Mouse (Mus musculus): ENCODE measurements around the gene A630076J17Rik. TPM values are rescaled to one million over a fixed set of nuclear protein-coding genes. Genes with fewer than 3 reads are reported as not detected.

The A630076J17Rik gene
- total RNA-seq, 2 experiments from 2014 or later, result not detected

DNA sequence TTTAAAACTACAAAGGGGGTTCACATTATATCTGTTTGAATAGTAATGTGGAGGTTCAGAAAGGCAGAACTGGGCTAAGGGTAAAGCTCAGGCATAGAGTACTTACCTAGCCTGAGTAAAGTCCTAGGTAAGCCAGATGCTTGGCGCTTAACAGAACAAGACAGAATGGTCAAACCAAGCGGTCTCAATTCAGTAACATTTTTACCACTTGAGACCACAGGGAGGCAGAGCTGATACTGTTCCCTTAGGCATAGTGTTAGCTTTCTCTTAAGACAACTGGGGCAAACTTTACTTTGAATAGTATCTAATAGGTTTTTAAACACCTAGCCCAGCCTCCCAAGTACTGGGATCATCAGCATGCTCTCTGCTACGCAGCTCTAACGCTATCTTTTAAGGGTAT, 45.6 kb downstream of the A630076J17Rik start:
- no peak for DNase-seq (ENCODE audit: low spot score in 2 of 2)

DNA sequence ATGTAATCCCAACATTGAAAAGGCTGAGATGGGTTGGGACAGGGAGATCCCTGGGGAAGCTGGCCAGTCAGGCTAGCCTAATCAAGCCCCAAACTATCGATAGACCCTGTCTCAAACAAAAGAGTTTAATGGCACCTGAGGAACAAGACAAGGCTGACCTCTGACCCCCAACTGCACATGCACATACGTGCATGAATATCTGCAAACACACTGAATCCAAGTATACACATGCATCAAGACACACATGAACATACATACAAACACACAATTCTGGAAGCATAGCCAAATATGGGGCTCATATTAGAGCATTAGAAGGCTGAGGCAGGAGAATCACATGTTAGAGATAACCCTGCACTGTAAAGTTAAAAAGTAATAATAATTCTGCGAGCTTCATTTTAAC, 46.2 kb downstream of the A630076J17Rik start:
- DNase-seq (ENCODE audit: low spot score in 2 of 2), result no peak

DNA sequence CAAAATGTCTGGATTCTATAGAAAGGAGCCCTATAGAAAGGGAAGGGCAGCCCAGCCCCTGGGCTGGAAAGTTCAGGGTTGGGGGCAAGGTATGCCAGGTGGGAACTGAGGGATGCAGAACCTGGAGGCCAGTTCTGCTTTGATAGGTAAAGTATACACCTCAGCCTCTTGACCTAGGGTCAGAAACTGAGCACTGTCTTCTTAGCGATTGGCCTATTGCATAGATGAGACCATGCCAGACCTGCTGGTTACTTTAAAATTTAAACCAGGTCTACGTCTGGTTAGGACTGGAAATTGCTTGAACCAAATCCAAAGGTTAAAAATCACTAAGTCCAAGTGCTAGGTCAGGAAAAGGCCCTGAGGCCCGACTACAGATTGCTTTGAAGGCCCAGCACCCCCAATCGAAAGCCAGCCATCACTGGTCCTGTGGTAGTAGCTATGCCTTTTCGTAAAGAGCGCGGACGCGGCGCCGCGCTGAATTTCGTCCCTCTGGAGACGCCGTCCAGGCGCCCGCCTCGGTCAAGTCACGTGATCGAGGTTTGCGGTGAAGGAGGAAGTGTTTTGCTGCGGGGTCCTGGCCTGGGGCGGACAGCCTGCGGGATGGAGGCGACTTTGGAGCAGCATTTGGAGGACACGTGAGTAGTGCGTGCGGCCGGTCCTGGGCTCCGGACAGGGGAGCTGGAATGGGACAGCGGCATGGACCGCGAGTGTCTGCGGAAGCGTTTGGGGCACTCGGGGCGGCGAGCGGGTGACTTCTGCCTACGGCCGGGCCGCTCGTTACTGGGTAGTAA, 48.3 kb downstream of the A630076J17Rik start, which contains the start of gene Lamtor5:
TSS of gene Lamtor5 (plus strand) at position 380 of the 791 bp plus-strand sequence.
- DNase-seq (ENCODE audit: low spot score in 2 of 2), result peak; percentile 88 to 94

Other genes starting within 250 kb of the A630076J17Rik start
- gene Kcna3, start 194.4 kb upstream of the A630076J17Rik start, total RNA-seq (2021), result 10 to 100 TPM; 21.6 to 26.7 TPM
- gene Kcna2, start 129.5 kb upstream of the A630076J17Rik start, total RNA-seq (2021), result 10 to 100 TPM; 88.7 to 90.1 TPM
- not detected for gene Kcna10, start 47.6 kb upstream of the A630076J17Rik start, total RNA-seq (2021)
- not detected for gene Cym, start 8.9 kb upstream of the A630076J17Rik start, total RNA-seq (2021)
- gene Prok1, start 9.1 kb downstream of the A630076J17Rik start, total RNA-seq (2021), result under 1 TPM in 1 of 2 experiments, not detected in 1; 0.20 TPM
- 10 to 100 TPM; 64.6 to 66.1 TPM for gene Lamtor5, start 48.2 kb downstream of the A630076J17Rik start, total RNA-seq (2021)
- under 1 TPM; 0.43 to 0.77 TPM for gene Slc16a4, start 60.6 kb downstream of the A630076J17Rik start, total RNA-seq (2021)
- gene Rbm15, start 103.1 kb downstream of the A630076J17Rik start, total RNA-seq (2021), result 10 to 100 TPM; 26.2 to 27.1 TPM
- 10 to 100 TPM; 59.7 to 70.6 TPM for gene Kcnc4, start 228.9 kb downstream of the A630076J17Rik start, total RNA-seq (2021)

Measured in layer of hippocampus, adult 18-20 months (tissue).